Mouse (Mus musculus) midbrain, embryonic 16.5 days (tissue): ENCODE data around the gene Hsd17b1. TPM values are rescaled to one million over a fixed set of nuclear protein-coding genes. Genes with fewer than 3 reads are reported as not detected.

Source experiments
- ATAC-seq: fragments of 200-750 bp; cut with Nextera tagmentation; 2 replicates; pipeline ENCODE4 v1.8.0; 2017; ENCODE audit warnings: moderate TSS enrichment
- H3K27ac ChIP-seq: fragments of 300-500 bp; sonication (generic); 2 replicates; pipeline ENCODE4 v1.5.1; 2014; ENCODE audit warnings: mild to moderate bottlenecking, low read length, mixed read lengths
- H3K27me3 ChIP-seq: fragments of 300-500 bp; sonication (generic); 2 replicates; pipeline ENCODE4 v1.6.1; 2014; ENCODE audit warnings: low read depth, low read length, mixed read lengths; ENCODE audit not compliant: control insufficient read depth, insufficient read depth
- H3K36me3 ChIP-seq: fragments of 300-500 bp; sonication (generic); 2 replicates; pipeline ENCODE4 v1.6.1; 2014; ENCODE audit warnings: mild to moderate bottlenecking, low read length, moderate library complexity, mixed read lengths; ENCODE audit not compliant: control insufficient read depth, insufficient read depth
- H3K4me1 ChIP-seq: fragments of 300-500 bp; sonication (generic); 2 replicates; pipeline ENCODE4 v1.6.1; 2014; ENCODE audit warnings: mild to moderate bottlenecking, low read length, mixed read lengths; ENCODE audit not compliant: control insufficient read depth, insufficient read depth
- H3K4me2 ChIP-seq: fragments of 300-500 bp; sonication (generic); 2 replicates; pipeline ENCODE4 v1.6.1; 2014; ENCODE audit warnings: mild to moderate bottlenecking, low read length, mixed read lengths
- H3K4me3 ChIP-seq: fragments of 300-500 bp; sonication (generic); 2 replicates; pipeline ENCODE4 v1.5.1; 2014; ENCODE audit warnings: low read depth, mild to moderate bottlenecking, low read length, moderate library complexity, mixed read lengths
- H3K9ac ChIP-seq: fragments of 300-500 bp; sonication (generic); 2 replicates; pipeline ENCODE4 v1.6.1; 2014; ENCODE audit warnings: low read depth, low read length, mixed read lengths
- H3K9me3 ChIP-seq: fragments of 300-500 bp; sonication (generic); replicated peaks from 2 replicates; pipeline ENCODE4 v1.6.1; 2014; ENCODE audit warnings: mild to moderate bottlenecking, low read length, mixed read lengths; ENCODE audit not compliant: control insufficient read depth, poor library complexity, severe bottlenecking
- WGBS: fragments of 180-500 bp; shearing (Covaris S2); extraction: QIAGEN DNeasy Blood & Tissue Kit; methylation state at CpG from one replicate; pipeline ENCODE4 v1.1.7; 2014; 5-methylcytosine and 5-hydroxymethylcytosine counted together
- polyA plus RNA-seq: library from polyadenylated mRNA; unstranded; fragments of >200 nt; fragmentation: Nextera tagmentation; extraction: Ambion mirVana; gene quantifications from 2 replicates; pipeline ENCODE4 v1.2.1, GENCODE M21; 2015

Hsd17b1 gene
- polyA plus RNA-seq, 1 experiment from 2014 or later: 0.49 TPM

- H3K4me2 ChIP-seq: no peak overlapping the region
- ATAC-seq: no peak
- no peak overlapping the region for H3K9ac ChIP-seq
- 0 out of 2 replicates have a peak, but pooled peaks cover 2% of the 10 kb centered on the region for H3K4me1 ChIP-seq
- no peaks in the 10 kb centered on the region for H3K9me3 ChIP-seq
- WGBS: 67% methylated on average over 12 of the region's 12 CpGs
- H3K36me3 ChIP-seq: peaks cover 28% of the 10 kb centered on the region
- no peaks in the 10 kb centered on the region for H3K27me3 ChIP-seq
- H3K4me3 ChIP-seq: no peak overlapping the region
- peak overlapping the region; percentile 70 for H3K27ac ChIP-seq
Observed at GRCm38 (mm10) chr11:101063676-101064327, 14.4 kb upstream of the Hsd17b1 start.

GRCm38 (mm10) chr11:101064462-101064861 lies 13.7 kb upstream of the Hsd17b1 start:
- H3K4me2 ChIP-seq: no peak overlapping the region
- H3K36me3 ChIP-seq: peaks cover 24% of the 10 kb centered on the region
- peak overlapping the region; percentile 70; the same call in 1 of the 2 replicates for H3K27ac ChIP-seq
- no peaks in the 10 kb centered on the region for H3K27me3 ChIP-seq
- no peak overlapping the region for H3K4me3 ChIP-seq
- no peak overlapping the region for H3K9ac ChIP-seq
- H3K4me1 ChIP-seq: peaks cover 5% of the 10 kb centered on the region; the same call in 1 of the 2 replicates
- no peaks in the 10 kb centered on the region for H3K9me3 ChIP-seq
- WGBS: 88% methylated on average over 4 of the region's 4 CpGs
- ATAC-seq: no peak

DNA sequence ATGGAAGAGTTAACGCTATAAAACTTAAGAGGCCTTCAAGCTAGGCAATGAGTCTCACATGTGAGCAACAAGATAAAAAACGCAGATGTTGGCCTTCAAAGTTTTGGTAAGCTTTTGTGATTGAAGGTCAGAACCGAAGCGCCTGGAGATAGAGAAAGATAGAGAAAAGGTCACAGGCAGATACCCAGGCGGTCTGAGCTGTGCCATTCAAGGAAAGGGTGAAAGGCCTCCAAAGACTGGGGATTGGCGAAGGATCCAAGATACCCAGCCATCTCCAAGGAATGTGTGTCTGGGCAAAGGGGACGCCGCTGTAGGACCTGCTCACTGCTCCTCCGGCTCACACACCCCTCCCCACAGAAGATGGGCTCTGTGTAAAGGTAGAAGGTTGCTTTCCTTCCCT lies 13.2 kb upstream of the Hsd17b1 start:
- no peak for ATAC-seq
- Histone ChIP-seq H3K9me3 (no peaks in the 10 kb centered on the region), H3K36me3 (peaks cover 21% of the 10 kb centered on the region), H3K27ac (no peak overlapping the region), H3K4me1 (peaks cover 5% of the 10 kb centered on the region; the same call in 1 of the 2 replicates), H3K4me3 (no peak overlapping the region), H3K9ac (no peak overlapping the region), H3K4me2 (no peak overlapping the region), H3K27me3 (no peaks in the 10 kb centered on the region)
- 92% methylated on average over 9 of the region's 9 CpGs for WGBS

- Histone ChIP-seq H3K27ac (peak overlapping the region; percentile 35; the same call in 1 of the 2 replicates), H3K4me1 (peaks cover 13% of the 10 kb centered on the region), H3K4me3 (peak overlapping the region; percentile 27), H3K36me3 (peaks cover 11% of the 10 kb centered on the region), H3K27me3 (no peaks in the 10 kb centered on the region), H3K9ac (peak overlapping the region; percentile 27; the same call in 1 of the 2 replicates), H3K9me3 (no peaks in the 10 kb centered on the region), H3K4me2 (peak overlapping the region; percentile 56)
- 21% methylated on average over 18 of the region's 18 CpGs for WGBS
- ATAC-seq: no peak
Observed at GRCm38 (mm10) chr11:101066549-101067412, 11.4 kb upstream of the Hsd17b1 start.

DNA sequence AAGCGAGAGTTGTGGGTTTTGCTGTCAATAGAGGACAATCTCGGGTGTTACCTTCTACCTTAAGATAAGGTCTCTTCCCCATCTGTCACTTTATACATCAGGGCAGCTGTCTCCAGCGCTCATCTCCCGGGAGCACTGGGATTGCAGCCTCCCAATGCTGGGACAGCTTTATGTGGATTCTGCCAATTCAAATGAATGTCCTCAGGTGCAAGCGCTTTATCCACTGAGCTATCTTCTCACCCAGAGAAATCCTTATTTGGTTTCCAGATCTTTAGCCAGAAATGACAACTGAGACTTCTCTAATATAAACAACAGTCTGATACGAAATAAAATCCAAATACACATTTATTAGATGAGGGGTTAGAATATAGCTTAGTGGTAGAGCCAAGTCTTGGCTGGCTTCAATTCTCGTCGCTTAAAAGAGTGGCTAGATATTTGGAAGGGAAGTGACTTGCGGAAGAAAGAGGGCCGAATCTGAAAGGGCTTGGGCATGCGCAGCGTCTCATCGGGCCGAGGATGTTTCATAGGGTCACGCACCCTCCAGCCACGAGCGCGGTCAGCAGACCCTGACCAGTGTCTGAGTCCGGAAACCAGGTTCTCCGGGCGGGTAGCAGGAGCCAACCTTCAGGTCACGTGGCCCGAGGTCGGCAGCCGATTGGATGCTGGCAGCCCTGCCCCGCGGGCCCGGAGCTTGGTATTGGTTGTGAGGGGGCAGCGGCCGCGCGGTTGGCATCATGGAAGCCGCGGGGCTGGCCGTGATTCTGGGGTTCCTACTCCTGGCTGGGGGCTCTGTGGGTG lies 8.6 kb upstream of the Hsd17b1 start, which contains the start of gene Naglu:
Naglu (plus strand) TSS at position 622 of the 798 bp plus-strand sequence.
- no peaks in the 10 kb centered on the region for H3K9me3 ChIP-seq
- peak within 1 kb of the TSS; percentile 94 for H3K4me2 ChIP-seq
- ATAC-seq: peak; percentile 88
- peak within 1 kb of the TSS; percentile 78 for H3K4me3 ChIP-seq
- peak within 1 kb of the TSS; percentile 82 for H3K27ac ChIP-seq
- H3K36me3 ChIP-seq: no peaks in the 10 kb centered on the region
- WGBS: 3% methylated on average over 35 of the region's 35 CpGs
- H3K27me3 ChIP-seq: no peaks in the 10 kb centered on the region
- peaks cover 13% of the 10 kb centered on the region for H3K4me1 ChIP-seq
- H3K9ac ChIP-seq: peak within 1 kb of the TSS; percentile 92

DNA sequence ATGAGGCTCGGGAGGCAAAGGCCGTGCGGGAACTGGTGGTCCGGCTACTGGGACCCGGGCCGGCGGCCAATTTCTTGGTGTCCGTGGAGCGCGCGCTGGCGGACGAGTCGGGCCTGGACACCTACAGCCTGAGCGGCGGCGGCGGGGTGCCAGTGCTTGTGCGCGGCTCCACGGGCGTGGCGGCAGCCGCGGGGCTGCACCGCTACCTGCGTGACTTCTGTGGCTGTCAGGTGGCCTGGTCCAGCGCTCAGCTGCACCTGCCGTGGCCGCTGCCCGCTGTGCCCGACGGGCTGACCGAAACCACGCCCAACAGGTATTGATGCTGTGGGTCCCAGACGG lies 8.1 kb upstream of the Hsd17b1 start:
- peaks cover 13% of the 10 kb centered on the region for H3K4me1 ChIP-seq
- H3K27me3 ChIP-seq: no peaks in the 10 kb centered on the region
- ATAC-seq: peak; percentile 65
- peak overlapping the region; percentile 78 for H3K4me3 ChIP-seq
- H3K4me2 ChIP-seq: peak overlapping the region; percentile 94
- H3K9me3 ChIP-seq: no peaks in the 10 kb centered on the region
- H3K36me3 ChIP-seq: no peaks in the 10 kb centered on the region
- H3K27ac ChIP-seq: peak overlapping the region; percentile 82
- under 1% methylated on average over 36 of the region's 36 CpGs for WGBS
- H3K9ac ChIP-seq: peak overlapping the region; percentile 92

GRCm38 (mm10) chr11:101070987-101071386 lies 7.2 kb upstream of the Hsd17b1 start:
- Histone ChIP-seq H3K4me1 (peaks cover 13% of the 10 kb centered on the region), H3K27me3 (no peaks in the 10 kb centered on the region), H3K9me3 (no peaks in the 10 kb centered on the region), H3K4me3 (peak overlapping the region; percentile 78; the same call in 1 of the 2 replicates), H3K27ac (no peak overlapping the region), H3K4me2 (peak overlapping the region; percentile 94), H3K36me3 (no peaks in the 10 kb centered on the region), H3K9ac (peak overlapping the region; percentile 92; the same call in 1 of the 2 replicates)
- whole genome bisulfite sequencing: 76% methylated on average over 6 of the region's 6 CpGs
- no peak; the same call in 1 of the 2 replicates for ATAC-seq

GRCm38 (mm10) chr11:101071810-101072428 lies 6.3 kb upstream of the Hsd17b1 start:
- no peak for ATAC-seq
- H3K4me3 ChIP-seq: no peak overlapping the region
- no peaks in the 10 kb centered on the region; the same call in 1 of the 2 replicates for H3K36me3 ChIP-seq
- no peak overlapping the region for H3K4me2 ChIP-seq
- H3K27ac ChIP-seq: no peak overlapping the region
- no peaks in the 10 kb centered on the region for H3K27me3 ChIP-seq
- H3K4me1 ChIP-seq: peaks cover 11% of the 10 kb centered on the region
- no peaks in the 10 kb centered on the region for H3K9me3 ChIP-seq
- H3K9ac ChIP-seq: no peak overlapping the region
- 74% methylated on average over 14 of the region's 14 CpGs for WGBS
